In the genomic region with DNA sequence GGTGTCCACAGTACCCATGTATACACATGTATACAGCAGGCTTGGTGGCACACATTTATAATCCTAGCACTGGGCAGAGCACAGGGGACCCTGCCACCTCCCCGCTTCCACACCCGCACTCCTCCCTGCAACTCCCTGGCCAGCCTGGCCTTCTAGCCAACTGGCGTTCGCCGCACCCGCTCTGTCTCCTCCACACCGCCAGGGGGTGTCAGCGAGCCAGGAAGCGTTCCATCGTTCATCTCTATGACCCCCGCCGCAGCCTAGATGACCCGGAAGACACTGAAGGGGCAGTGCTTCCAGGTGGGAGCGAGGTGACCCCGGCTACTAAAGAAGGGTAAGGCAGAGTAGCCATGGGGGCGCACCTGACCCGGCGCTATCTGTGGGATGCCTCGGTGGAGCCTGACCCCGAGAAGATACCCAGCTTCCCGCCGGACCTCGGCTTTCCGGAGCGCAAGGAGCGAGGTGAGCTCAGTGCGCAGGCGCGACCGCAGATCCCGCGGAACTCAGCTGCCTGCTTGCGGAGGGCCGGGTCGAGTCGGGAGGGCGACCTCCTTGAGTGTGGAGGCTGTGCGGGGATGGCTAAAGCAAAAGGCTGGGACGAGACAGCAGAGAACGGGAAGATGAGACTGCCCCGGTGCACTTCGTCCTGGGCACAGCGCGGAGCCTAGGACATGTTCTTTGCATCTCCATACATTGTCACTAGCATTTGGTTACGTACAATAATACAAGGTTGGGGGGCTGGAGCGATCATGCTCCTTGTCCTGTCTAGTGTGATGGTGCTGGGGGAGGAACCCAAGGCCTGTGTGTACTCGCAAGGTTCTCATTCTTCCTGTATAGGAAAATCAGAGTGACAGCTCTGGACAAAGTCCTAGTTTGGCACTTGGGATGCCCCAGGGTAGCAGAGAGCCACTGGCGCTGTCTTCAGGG, we compare ENCODE assay signal across 8 mouse cellular contexts. TPM values are rescaled to one million over a fixed set of nuclear protein-coding genes. Genes with fewer than 3 reads are reported as not detected.
DNase-seq lines count a peak whose midpoint lies in the region; ATAC-seq lines count a peak whose summit lies in the region.

A gene (plus strand): TSS at position 203 of the 927 bp plus-strand sequence.

- peak within 1 kb of the TSS; percentile 72 for H3K4me3 ChIP-seq in hindbrain, embryonic 13.5 days

- peak within 1 kb of the TSS; percentile 91 for H3K9ac ChIP-seq in hindbrain, embryonic 13.5 days

- H3K27ac ChIP-seq in hindbrain, embryonic 13.5 days, result peak within 1 kb of the TSS; percentile 85

- H3K36me3 ChIP-seq in hindbrain, embryonic 13.5 days, result peaks cover 28% of the 10 kb centered on the region

- peak; percentile 91 for ATAC-seq in hindbrain, embryonic 13.5 days (ENCODE audit: low FRiP score)

- WGBS in hindbrain, embryonic 13.5 days, result under 1% methylated on average over 48 of the region's 48 CpGs

- H3K9me3 ChIP-seq in hindbrain, embryonic 13.5 days, result no peaks in the 10 kb centered on the region

- peaks cover 26% of the 10 kb centered on the region for H3K4me1 ChIP-seq in hindbrain, embryonic 13.5 days (replicated peaks)

- peak; percentile 95 for DNase-seq in NIH3T3 (ENCODE audit: low read depth)
- DNase-seq in cerebellum, postnatal 10 days, result peak; percentile 99
- peak; percentile 92 to 97 for DNase-seq in frontal cortex, postnatal 14 days (ENCODE audit: low spot score in 2 of 2)
- DNase-seq in layer of hippocampus, postnatal 25 days (ENCODE audit: extremely low spot score in 1 of 2, low spot score in 1 of 2), result peak; percentile 98 to 99
- peak; percentile 95 for DNase-seq in lung, postnatal 25 days (ENCODE audit: low spot score)
- DNase-seq in retina, embryonic 14.5 days (ENCODE audit: low spot score), result peak; percentile 95
- peak; percentile 98 for DNase-seq in thymus, postnatal 4 days

- H3K27me3 ChIP-seq in hindbrain, embryonic 13.5 days, result no peaks in the 10 kb centered on the region

- peak within 1 kb of the TSS; percentile 97 for H3K4me2 ChIP-seq in hindbrain, embryonic 13.5 days

RNA-seq across cellular contexts. Expression of the gene that starts here (rescaled TPM):
- polyA plus RNA-seq in hindbrain, embryonic 13.5 days (2015; fragmentation: Nextera tagmentation; extraction: Ambion mirVana), result 375 and 381 TPM in 2 replicates
- total RNA-seq in layer of hippocampus, postnatal 25 days (2021), result 100 to 1,000 TPM; 140 to 161 TPM

Comparison
In these comparisons a context has a peak if more than half of its experiments do, and no peak if none do; other contexts are left out.
1. Peak in every context shown above with its lines: DNase-seq, ATAC-seq, H3K4me3 ChIP-seq and H3K27ac ChIP-seq.